Mouse (Mus musculus) lung, adult 18-20 months (tissue): ENCODE data around the gene Scin.

Source experiments
- DNase-seq, 2 experiments: peaks; one replicate each; pipeline ENCODE4 v3.0.0; 2022; ENCODE audit warnings: mixed read lengths in 2 of 2

The Scin gene

DNA sequence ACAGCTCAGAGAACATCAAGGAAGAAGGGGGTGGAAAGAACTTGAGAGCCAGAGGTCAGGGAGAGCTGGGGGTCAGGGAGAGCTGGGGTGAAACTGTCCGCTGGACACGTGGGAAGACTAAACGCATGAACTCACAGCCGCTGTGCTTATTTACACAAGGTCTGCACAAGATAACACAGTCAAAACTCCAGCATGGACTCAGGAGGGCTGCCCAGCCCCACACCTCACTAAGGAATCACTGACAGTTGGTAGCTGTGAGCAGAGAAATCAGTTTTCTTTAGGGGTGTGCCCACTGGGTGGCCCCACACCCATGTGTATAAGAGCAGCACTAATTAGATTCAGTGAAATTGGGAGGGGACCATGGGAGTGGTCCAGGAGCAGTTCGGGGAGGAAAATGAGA lies 27.2 kb downstream of the Scin start:
- no peak for DNase-seq

DNA sequence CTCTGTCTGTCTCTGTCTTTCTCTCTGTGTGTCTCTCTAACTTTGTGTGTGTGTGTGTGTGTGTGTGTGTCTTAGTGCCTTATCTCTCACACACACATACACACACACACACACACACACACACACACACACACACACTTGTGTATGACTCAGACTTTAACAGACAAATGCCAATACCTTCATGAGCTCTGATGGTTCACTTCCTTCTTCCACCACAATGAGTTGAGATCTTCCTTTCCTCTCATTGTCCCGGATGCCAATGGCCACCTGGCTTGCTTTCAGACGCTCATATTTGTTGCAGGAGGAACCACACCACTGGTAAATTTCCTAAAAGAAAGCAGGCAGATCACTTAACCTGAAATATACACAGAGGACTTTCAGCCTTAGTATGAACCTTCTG lies 29.3 kb downstream of the Scin start:
- DNase-seq = no peak

DNA sequence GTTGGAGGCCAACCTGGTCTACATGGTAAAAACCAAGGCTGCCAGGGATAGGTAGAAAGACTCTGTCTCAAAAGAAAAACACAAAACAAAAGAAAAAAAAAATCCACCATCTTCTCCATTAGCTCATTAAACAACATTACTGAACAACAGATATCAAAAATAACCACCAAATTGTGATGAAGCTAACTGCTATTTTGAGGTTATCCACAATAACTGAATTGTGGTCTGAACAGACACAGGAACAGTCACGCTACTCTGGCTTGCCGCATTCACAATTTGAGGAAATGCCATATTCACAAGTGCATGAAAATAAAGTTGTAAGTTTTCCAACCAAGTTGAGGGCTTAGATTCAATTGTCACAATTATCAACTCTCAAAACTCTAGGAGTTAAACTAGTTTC lies 31.7 kb downstream of the Scin start:
- DNase-seq = no peak

DNA sequence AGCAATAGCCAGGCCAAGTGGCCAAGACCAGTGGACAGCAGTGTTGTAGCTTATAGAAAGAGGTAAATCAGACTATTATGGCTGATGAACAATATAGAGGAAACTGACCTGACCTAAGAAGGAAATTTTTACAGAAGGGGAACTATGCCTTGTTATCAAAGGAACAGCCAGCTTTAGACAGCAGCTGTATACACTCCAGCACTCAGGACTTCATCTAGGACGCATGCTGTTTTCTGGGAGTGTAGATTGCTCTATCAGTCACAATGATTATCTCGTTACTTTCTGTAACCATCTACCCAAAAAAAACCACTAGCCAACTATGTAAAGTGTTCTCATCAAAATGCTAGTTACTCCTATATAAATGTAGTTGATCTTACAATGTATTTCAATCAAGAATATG lies 34.6 kb downstream of the Scin start:
- no peak for DNase-seq

DNA sequence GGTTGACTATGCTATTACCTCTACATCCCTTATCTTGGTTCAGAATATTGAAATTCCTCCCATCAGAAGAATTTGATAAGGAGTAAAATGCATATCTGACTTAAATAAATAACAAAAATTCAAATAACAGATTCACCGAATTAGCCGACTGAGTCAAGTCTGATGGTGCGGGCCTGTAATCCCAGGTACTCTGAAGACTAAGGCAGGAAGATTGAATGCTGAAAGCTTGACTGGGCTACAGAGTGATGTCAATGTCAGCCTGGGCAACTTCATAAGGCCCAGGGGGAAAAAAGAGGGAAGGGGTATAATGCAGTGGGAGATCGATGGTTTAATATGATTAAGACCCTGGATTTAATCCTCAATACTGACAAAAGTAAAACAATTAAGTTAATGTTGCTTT lies 36.6 kb downstream of the Scin start:
- no peak for DNase-seq

DNA sequence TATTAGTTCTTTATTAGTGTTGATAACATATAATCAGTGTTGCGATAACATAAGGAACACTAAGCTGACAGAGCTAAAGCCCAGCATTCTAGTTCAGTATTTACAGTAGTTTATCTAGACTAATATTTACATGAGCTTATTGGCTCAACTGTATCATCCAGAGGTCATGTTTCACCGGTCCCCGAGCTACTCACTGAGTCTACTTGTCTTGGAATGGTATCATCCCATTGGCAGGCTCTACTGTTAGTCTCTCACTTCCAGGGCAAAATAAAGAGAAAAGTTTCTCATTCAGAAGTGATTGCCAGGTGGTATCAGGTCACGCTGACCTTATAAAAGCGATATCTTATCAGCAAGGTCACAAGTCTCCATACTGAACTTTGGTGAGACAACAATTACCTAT lies 37.0 kb downstream of the Scin start:
- DNase-seq = no peak

DNA sequence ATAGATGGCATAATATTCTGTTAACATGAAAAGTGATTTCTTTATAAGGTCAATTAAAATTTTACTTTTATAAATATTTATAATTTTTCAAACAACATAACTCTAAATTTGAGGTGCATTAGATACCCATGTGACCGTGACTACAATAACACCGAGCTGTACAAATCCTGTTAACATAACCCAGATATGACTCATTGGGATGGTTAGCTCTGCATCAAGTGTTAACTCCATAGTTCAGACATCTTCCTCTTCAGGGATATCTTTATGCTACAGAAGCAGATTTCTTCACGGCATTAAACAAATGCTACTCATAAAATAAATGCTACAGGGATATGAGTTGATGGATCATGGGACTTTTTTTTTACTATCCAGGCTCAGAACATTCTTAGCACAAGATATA lies 37.6 kb downstream of the Scin start:
- DNase-seq = no peak

DNA sequence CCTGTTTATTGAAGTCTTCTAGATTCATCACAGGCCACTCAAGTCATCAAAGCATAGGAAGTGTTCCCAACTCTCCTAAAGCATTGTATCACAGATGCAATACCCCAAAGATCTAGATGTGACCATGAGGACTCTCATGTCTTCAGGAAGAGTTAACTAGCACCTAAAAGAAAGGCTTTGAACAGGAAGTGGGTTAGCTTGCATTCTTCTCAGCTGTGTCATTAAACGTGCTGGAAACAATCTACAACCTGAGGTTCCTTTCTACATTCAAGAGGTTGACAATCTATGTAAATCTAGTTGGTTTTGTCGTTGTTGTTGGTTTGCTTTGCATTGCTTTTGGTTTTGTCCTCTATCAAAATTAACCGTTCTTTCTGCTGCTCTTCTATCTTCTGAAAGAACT lies 44.0 kb downstream of the Scin start:
- no peak for DNase-seq

DNA sequence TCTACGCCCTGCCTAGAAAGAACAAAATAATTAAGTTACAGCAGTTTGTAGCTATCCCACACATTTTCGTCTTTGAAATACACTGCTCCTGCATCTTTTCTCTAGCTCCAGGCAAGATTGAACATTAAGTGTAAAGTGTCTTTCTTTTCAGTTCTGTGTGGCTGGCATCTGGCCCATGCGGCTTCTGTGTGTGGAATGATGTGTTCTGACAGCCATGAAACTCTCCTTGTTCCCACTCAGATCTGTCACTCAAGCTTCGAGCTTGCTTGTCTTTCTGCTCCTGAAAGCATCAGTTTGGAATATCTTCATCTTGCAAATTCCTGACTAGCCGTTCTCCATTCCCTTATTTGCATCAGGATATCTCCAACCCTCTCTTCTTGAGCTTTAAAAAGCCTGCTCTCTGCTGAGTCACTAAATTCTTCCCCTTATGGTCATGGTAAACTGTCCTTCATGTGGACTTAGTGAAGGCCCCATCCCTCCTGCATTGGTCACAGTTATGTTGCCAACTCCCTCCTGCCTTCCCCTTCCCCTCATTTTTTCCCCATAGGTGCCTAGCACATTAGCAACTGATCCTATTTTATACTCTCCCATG lies 48.2 kb downstream of the Scin start:
- no peak for DNase-seq

DNA sequence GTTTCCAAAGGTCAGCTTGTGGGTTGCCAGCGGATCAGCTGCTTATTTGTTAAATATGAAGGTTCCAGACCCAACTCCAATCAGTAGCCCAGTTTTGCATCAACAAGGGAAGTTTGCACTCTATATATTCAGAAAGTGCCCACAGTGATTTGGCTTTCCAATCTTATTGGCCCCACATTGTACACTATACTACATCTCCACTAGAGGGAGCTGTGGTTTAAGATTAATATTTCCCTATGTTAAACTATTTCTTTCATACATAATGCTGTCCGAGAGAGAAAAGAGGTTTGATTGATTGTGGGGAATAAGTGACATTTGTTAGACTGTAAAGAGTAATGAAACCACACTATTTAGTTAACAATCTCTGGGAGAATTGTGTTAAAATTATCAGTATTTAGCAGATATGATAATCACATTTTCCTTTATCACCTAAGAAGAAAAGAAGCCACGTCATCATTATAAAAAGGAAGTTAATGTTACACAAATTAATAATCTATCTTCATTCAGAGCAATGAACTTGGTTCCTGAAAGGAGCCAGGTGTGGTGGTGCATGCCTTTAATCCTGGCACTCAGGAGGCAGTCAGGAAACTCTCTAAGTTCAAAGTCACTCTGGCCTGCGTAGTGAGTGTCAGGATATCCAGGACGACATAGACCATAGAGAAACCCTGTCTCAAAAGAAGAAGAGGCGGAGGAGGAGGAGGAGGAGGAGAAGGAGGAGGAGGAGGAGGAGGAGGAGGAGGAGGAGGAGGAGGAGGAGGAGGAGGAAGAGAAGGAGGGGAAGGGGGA lies 51.4 kb downstream of the Scin start:
- no peak for DNase-seq

DNA sequence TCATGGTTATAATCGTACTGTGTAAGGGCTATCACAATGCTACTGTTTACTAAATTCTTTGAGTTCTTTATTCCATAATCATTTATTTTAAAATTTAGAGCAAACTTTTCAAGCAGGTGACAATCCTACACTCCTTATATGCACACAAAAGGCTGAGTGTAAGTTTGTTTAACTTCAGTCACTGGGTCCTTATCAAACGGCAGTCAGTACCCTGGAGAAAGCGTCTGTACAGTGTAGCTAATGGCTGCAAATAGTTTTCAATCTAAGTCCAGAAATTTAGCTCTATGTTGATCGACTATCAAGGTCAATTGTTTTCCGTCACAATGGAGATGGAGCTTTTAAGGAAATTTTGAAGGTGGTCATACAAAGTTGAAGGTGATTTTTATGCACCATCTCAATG lies 52.0 kb downstream of the Scin start:
- no peak for DNase-seq

DNA sequence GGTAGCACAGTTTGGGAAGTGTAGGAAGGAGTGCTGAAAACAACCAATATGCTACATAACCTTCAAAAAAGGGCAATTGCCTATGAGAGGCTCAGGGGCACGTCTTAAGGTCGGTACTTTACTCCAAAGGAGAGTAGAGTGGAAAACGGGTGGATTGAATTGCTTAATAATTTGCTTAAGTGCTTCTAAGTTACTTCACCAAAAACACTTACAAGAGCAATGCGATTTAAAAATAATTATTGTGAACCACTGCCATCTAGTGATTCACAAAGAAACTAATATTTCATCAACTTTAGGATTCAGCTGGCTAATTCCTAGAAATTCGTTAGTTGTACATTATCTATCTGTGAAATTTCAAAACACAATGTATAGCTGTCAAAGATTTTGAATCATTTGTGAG lies 60.4 kb downstream of the Scin start:
- peak in 1 of 2 experiments; percentile 4 for DNase-seq

DNA sequence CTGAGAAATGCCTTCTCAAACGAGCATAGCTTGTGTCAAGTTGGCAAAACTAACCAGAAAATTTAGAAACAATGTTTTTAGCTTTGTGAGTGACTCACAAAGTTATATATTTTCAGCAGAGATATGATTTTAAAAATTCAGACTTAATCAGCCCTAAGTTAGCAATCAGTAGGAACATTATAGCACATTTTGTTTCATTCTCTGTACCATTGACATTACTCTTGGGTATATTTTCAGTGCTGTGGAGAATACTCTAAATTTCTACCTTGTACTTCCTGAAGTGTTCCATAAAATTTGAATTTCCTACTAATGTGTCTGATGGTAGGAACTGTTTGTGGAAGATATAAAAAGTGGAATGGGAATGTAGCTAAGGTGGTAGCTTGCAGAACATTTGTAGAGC lies 87.0 kb downstream of the Scin start:
- no peak for DNase-seq

DNA sequence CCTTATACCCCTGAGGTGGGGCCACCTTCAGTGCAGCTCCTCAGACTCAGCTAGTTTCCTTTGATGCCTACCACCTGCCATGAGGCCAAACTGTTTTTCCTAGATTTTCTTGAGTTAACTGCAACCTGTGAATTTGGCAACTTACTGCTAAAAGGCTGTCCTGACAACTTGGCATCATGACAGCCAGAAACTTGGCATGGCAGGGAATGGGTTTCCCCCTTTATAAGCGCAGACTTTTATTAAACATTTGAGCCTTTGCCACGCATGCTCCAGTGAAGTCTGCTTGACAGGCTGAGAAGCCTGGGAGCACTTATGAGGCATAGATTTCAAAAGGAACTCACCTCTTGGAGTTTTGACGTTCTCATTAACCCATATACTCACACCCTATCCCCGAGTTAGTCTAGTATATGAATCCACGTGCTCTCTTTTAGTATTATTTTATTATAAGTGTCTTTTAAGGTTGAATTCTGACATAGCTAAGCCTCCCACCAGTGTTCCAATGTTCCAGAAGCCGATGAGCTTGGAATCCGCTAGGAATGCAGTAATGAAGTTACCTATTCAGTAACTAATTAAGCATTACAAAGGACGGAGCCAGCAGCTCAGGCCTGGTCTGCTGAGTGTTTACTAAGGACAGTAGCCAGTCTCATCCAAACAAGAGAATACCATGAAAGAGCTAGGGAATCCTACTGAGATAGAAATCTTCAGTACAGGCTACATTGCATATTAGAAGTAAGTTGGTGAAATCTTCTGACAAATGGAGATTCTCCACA lies 90.0 kb downstream of the Scin start:
- no peak for DNase-seq

DNA sequence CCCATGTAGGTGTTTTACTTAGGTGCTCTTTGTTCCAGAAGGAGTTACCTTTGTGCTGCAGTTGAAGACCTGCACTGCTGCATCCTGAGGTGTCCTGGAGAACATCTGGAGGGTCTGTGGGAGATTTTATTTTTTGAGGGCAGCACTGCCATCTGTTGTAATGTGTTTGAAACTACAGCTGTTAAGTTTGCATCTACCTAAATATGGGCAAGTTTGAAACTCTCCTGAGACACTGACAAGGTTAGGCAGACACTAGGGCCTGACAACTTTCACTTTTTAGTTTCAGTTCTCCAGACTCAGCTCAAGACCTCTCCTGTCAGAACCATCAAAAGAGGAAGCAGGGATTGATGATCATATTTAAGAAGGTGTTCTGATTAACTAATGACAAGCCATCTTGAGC lies 94.0 kb downstream of the Scin start:
- DNase-seq = peak in 1 of 2 experiments; percentile 34

DNA sequence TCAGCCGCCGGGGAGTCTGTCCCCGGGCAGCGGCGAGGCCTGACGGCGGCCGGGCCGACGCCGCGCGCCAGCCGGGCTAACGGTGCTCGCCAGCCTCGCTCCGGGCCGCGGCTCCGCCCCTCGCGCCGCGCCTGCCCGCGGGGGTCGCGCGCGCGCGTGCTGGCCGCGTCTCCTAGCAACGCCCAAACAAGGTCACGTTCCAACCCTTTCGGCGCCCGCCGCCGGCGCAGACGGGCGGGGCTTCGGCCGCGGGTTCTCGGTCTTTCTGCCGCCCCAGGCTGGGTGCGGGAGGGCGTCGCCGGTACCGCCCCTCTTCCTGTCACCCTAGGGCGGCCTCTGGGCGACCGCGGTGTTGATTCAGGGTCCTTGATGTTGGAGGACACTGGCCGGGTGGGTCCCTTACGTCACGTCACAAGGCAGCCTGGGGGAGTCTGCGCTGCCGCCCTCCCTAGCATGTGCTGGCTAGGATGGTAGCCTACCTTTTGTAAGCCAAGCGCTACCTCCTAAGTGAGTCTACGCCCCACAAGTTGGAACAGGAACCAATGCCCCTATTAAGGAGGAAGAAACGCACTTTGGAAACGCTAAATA lies 96.1 kb downstream of the Scin start, which contains the start of gene Arl4a:
TSS of gene Arl4a (minus strand) at position 150 of the 588 bp plus-strand sequence.
- peak; percentile 92 to 94 for DNase-seq

DNA sequence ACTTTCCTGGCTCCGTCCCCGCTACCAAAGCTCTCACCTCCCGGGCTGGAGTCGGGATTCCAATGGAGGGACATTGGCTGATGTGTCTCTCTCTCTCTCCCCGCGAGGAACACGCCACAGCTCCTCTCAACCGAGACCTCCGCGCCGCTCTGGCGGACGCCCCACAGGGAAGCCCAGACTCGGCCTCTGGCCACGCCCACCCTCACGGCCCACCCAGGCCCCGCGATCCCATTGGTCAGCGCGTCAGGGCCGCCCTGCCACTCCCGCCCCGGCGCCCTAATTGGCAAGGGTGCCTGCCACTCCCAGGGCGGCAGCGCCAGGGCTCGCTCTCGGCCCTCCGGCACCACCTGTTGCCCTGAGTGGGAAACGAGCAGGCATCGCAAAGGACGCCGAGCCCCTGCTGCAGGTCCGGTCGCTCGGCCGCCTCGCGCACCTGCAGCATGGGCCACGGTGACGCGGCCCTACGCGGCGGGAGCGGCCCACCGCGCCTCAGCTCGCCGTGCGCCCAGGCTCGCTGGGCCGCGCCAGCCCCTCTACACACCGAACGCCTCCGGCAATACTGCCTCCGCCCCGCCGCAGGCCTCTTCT lies 96.7 kb downstream of the Scin start:
- peak; percentile 98 to 99 for DNase-seq

DNA sequence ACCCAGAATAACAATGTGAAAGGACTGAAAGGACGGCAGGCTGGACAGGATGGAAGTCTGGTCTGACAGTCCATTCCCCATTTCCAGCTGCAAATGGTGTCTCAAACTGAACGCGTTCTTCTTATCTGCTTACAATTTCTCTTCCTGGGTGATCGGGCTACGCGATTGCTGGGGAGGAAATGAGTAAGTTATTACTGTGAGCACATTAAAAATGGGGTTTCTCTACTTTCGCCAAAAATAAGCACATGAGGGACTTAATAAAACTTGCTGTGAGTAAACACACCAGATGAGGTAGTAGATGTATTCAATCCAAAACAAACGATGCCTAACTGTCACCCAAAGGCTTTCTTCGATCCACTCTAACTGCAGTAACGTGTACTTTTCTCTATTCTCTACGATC lies 97.4 kb downstream of the Scin start:
- DNase-seq = peak; percentile 14 to 16

DNA sequence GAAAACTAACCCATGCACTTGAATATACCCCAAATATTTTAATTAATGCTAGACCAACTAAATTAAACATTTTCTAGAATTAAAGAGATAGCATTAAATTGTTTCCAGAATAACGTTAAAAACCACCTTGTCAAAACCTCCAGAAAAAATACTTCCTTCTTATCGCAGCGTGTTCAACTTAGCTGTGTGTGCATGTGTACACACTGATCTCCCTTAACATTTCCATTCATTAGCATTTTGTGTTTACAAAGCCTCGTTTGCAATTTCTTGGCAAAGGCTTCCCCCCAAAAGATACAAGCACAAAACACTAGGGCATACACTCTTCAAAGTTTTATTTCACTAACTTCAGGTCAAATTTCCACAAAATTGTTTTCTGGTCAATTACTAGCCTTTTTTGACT lies 98.5 kb downstream of the Scin start:
- DNase-seq = no peak

DNA sequence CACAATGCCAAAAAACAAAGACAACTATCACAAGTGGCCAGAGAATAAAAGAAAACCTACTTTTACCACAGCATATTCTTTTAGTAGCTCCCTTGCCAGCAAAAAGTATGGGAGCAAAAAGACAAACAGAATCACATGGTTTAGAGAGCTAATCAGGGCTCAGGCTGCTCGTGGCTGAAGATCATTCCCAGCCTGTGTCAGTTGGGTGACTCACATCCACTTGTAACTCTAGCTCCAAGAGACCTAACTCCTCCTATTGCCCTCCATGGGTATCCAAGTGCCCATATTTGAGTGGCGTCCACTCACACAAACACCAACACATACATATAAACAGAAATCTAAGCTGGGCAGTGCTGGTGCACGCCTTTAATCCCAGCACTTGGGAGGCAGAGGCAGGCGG lies 104.8 kb downstream of the Scin start:
- DNase-seq = no peak

DNA sequence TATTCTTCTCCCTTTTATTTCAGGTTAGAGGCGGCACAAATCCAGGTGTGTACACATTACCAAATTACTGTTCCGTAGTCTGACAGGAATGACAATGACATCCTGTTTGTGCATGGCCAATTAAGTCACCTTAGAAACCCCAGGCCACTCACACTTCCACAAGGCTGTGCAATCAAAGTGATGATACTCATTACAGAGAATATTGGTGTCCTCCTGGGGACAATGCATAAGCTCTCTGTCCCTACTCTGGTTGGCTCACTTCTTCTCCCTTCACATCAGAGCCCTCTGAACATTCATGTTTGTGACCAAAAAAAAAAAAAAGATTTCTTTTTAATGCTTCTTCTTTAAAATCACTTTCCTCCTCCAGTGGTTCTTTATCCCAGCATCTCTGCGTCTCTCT lies 106.2 kb downstream of the Scin start:
- no peak for DNase-seq

DNA sequence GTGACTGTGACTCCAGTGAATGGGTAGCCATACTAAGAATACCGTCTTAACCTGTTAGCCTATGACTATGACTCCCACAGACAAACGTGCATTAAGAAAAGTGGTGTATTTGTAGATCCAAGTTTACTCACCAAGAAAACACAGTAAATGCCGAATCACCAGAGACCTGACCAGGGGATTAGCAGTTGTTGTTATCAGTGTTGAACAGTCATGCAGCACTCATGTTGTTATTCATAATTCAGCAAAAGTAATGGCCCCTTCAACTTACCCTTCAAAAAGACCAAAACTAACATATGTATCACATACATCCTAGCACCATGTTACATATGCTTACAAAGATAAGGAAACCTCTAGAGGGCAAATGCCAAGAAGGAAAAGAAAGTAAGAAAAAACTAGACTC lies 106.6 kb downstream of the Scin start:
- no peak for DNase-seq

DNA sequence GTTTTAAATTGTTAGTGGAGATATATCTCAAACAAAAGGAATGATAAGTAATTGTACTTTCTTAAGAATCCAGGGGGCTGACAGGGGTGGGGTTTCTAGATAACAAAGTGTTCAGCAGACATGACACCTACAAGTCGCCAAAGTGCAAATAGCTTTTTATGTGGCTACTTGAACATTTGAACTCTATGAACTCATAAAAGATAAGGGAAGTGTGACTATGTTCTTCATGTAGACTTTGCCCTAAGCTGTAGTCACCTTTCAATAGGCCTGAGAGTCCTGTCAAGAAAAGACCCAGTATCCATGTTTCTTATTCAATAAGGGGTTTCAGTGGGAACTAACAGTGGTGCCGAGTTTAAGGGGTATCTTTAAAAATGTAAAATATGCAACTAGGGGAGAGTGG lies 110.1 kb downstream of the Scin start:
- no peak for DNase-seq
